Mouse (Mus musculus) embryo, embryonic 10.5 days (tissue): ENCODE data around the gene Mterf1a.
"Not testable (repeated sequence)": the region's sequence is repeated elsewhere in the genome, so short reads cannot be mapped to it uniquely, and the experiment has no call there.

Experiments used
- DNase-seq: peaks from one replicate; pipeline ENCODE4 v3.0.0-alpha.2; 2015; ENCODE audit warnings: low spot score

The Mterf1a gene

GRCm38 (mm10) chr5:3893459-3894293, at the start of gene Mterf1a:
TSS of gene Mterf1a (minus strand) at chr5:3893933.
- peak; percentile 11 for DNase-seq

- DNase-seq, result not testable (repeated sequence)
Observed at GRCm38 (mm10) chr5:3943169-3943568, 49.4 kb upstream of the Mterf1a start.

- no peak for DNase-seq
Observed at GRCm38 (mm10) chr5:3941240-3941639, 47.5 kb upstream of the Mterf1a start.

GRCm38 (mm10) chr5:3939335-3939734, 45.6 kb upstream of the Mterf1a start:
- no peak for DNase-seq

GRCm38 (mm10) chr5:3938905-3939304, 45.2 kb upstream of the Mterf1a start:
- no peak for DNase-seq

GRCm38 (mm10) chr5:3935778-3936554, 42.2 kb upstream of the Mterf1a start:
- DNase-seq, result no peak

GRCm38 (mm10) chr5:3935266-3935665, 41.5 kb upstream of the Mterf1a start:
- no peak for DNase-seq

- DNase-seq, result no peak
Observed at GRCm38 (mm10) chr5:3933551-3933950, 39.8 kb upstream of the Mterf1a start.

- DNase-seq, result no peak
Observed at GRCm38 (mm10) chr5:3931636-3932035, 37.9 kb upstream of the Mterf1a start.

- DNase-seq, result no peak
Observed at GRCm38 (mm10) chr5:3930760-3931159, 37.0 kb upstream of the Mterf1a start.

- peak; percentile 74 for DNase-seq
Observed at GRCm38 (mm10) chr5:3928690-3929046, 34.9 kb upstream of the Mterf1a start.

GRCm38 (mm10) chr5:3927801-3928689, 34.3 kb upstream of the Mterf1a start, which contains the start of gene Akap9:
TSS of gene Akap9 (plus strand) at chr5:3928054.
- DNase-seq, result peak; percentile 72

- peak; percentile 16 for DNase-seq
Observed at GRCm38 (mm10) chr5:3926666-3927065, 32.9 kb upstream of the Mterf1a start.

- no peak for DNase-seq
Observed at GRCm38 (mm10) chr5:3922350-3922749, 28.6 kb upstream of the Mterf1a start.

GRCm38 (mm10) chr5:3905471-3905870, 11.7 kb upstream of the Mterf1a start:
- no peak for DNase-seq

GRCm38 (mm10) chr5:3894294-3894619, 524 bp upstream of the Mterf1a start:
- DNase-seq, result not testable (repeated sequence)

GRCm38 (mm10) chr5:3889201-3889600, 4.5 kb downstream of the Mterf1a start:
- no peak for DNase-seq

- not testable (repeated sequence) for DNase-seq
Observed at GRCm38 (mm10) chr5:3886862-3887261, 6.9 kb downstream of the Mterf1a start.

- DNase-seq, result no peak
Observed at GRCm38 (mm10) chr5:3873485-3873884, 20.2 kb downstream of the Mterf1a start.

GRCm38 (mm10) chr5:3872348-3872747, 21.4 kb downstream of the Mterf1a start:
- no peak for DNase-seq

- no peak for DNase-seq
Observed at GRCm38 (mm10) chr5:3870161-3870560, 23.6 kb downstream of the Mterf1a start.

- peak; percentile 30 for DNase-seq
Observed at GRCm38 (mm10) chr5:3845026-3845425, 48.7 kb downstream of the Mterf1a start, which contains the start of gene Lrrd1. TSS of gene Lrrd1 (plus strand) at chr5:3845173.
